Mouse (Mus musculus): ENCODE data around the gene Ndufb6. TPM values are rescaled to one million over a fixed set of nuclear protein-coding genes. Genes with fewer than 3 reads are reported as not detected.

Gene Ndufb6
- total RNA-seq, 4 experiments from 2014 or later: 151 to 218 (median 179) TPM

Other genes with a start within 250 kb of the Ndufb6 start
- gene Aco1, start 136.3 kb downstream of the Ndufb6 start, total RNA-seq (2022): 100 to 1,000 TPM in 2 of 4 experiments, 10 to 100 TPM in 2; 76.7 to 161 (median 113) TPM
- 10 to 100 TPM; 34.0 to 40.5 (median 37.5) TPM for gene Ddx58, start 39.6 kb downstream of the Ndufb6 start, total RNA-seq (2022)
- 10 to 100 TPM; 39.1 to 77.7 (median 55.6) TPM for gene Smim27, start 9.8 kb downstream of the Ndufb6 start, total RNA-seq (2022)
- 10 to 100 TPM; 29.0 to 30.4 (median 29.9) TPM for gene Topors, start 9.6 kb downstream of the Ndufb6 start, total RNA-seq (2022)
- gene Tmem215, start 192.8 kb upstream of the Ndufb6 start, total RNA-seq (2022): not detected

All from adrenal gland, adult 8-10 months (tissue).